Mouse (Mus musculus) adrenal gland, postnatal 14 days (tissue): ENCODE results near the gene Nr5a1. TPM values are rescaled to one million over a fixed set of nuclear protein-coding genes. Genes with fewer than 3 reads are reported as not detected.

Experiments used
- DNase-seq: peaks from one replicate; pipeline ENCODE4 v3.0.0; 2021; ENCODE audit warnings: mixed read lengths
- total RNA-seq: library from RNA; stranded (reverse); gene quantifications from 2 replicates; pipeline ENCODE4 v1.2.3, GENCODE M21; 2021

Gene Nr5a1
- total RNA-seq, 1 experiment from 2014 or later: 416 TPM

- no peak for DNase-seq
These were observed 64.0 kb downstream of the Nr5a1 start for GRCm38 (mm10) chr2:38650340-38650739.

GRCm38 (mm10) chr2:38647661-38648060, 66.7 kb downstream of the Nr5a1 start:
- DNase-seq: no peak

- no peak for DNase-seq
These were observed 67.1 kb downstream of the Nr5a1 start for GRCm38 (mm10) chr2:38647201-38647606.

- DNase-seq: peak; percentile 89
These were observed 68.4 kb downstream of the Nr5a1 start for GRCm38 (mm10) chr2:38645936-38646335.

GRCm38 (mm10) chr2:38643625-38644427, 70.5 kb downstream of the Nr5a1 start, which contains the start of gene Psmb7:
TSS of gene Psmb7 (minus strand) at chr2:38644087.
- peak; percentile 94 for DNase-seq

Other genes starting within 250 kb of the Nr5a1 start
- gene Nek6, start 202.9 kb downstream of the Nr5a1 start, total RNA-seq: 13.6 and 14.9 TPM in 2 replicates
- 261 and 270 TPM in 2 replicates for gene Psmb7, start 70.5 kb downstream of the Nr5a1 start, total RNA-seq
- 4.5 and 7.7 TPM in 2 replicates for gene Nr6a1, start 213.1 kb upstream of the Nr5a1 start, total RNA-seq
- 13.5 and 17.8 TPM in 2 replicates for gene Olfml2a, start 217.4 kb upstream of the Nr5a1 start, total RNA-seq